Mouse (Mus musculus): ENCODE results near the gene Arhgef10l. TPM values are rescaled to one million over a fixed set of nuclear protein-coding genes. Genes with fewer than 3 reads are reported as not detected.
A peak's percentile ranks its signal among the peaks of the same experiment; 100 is the strongest.

The Arhgef10l gene
- polyA plus RNA-seq, 1 experiment from 2014 or later, result 17.1 TPM

GRCm38 (mm10) chr4:140602022-140602421 is 63.8 kb downstream of the Arhgef10l start:
- peaks cover 52% of the 10 kb centered on the region for H3K36me3 ChIP-seq
- 76% methylated on average over 4 of the region's 4 CpGs for WGBS

GRCm38 (mm10) chr4:140601153-140601552 is 64.7 kb downstream of the Arhgef10l start:
- H3K27me3 ChIP-seq (ENCODE audit: low read depth, poor library complexity, severe bottlenecking), result no peaks in the 10 kb centered on the region
- no peaks in the 10 kb centered on the region for H3K9me3 ChIP-seq (replicated peaks)
- H3K4me3 ChIP-seq, result no peak overlapping the region
- DNase-seq (ENCODE audit: low spot score), result no peak
- H3K27ac ChIP-seq, result no peak overlapping the region
- peaks cover 12% of the 10 kb centered on the region for H3K4me1 ChIP-seq
- 82% methylated on average over 11 of the region's 11 CpGs for WGBS
- peaks cover 53% of the 10 kb centered on the region for H3K36me3 ChIP-seq

More at GRCm38 (mm10) chr4:140602022-140602421, 63.8 kb downstream of the Arhgef10l start:
- Histone ChIP-seq H3K4me3 (no peak overlapping the region), H3K4me1 (peaks cover 12% of the 10 kb centered on the region), H3K9me3 (replicated peaks) (no peaks in the 10 kb centered on the region), H3K27ac (no peak overlapping the region), H3K27me3 (ENCODE audit: low read depth, poor library complexity, severe bottlenecking) (no peaks in the 10 kb centered on the region)
- no peak for DNase-seq (ENCODE audit: low spot score)

GRCm38 (mm10) chr4:140598846-140599245 is 67.0 kb downstream of the Arhgef10l start:
- Histone ChIP-seq H3K27me3 (ENCODE audit: low read depth, poor library complexity, severe bottlenecking) (no peaks in the 10 kb centered on the region), H3K27ac (no peak overlapping the region), H3K4me3 (no peak overlapping the region), H3K4me1 (peaks cover 12% of the 10 kb centered on the region), H3K36me3 (peaks cover 37% of the 10 kb centered on the region), H3K9me3 (replicated peaks) (no peaks in the 10 kb centered on the region)
- no peak for DNase-seq (ENCODE audit: low spot score)
- WGBS, result 64% methylated on average over 5 of the region's 5 CpGs

- Histone ChIP-seq H3K9me3 (replicated peaks) (no peaks in the 10 kb centered on the region), H3K27ac (no peak overlapping the region), H3K36me3 (peaks cover 46% of the 10 kb centered on the region), H3K4me1 (peaks cover 15% of the 10 kb centered on the region), H3K4me3 (no peak overlapping the region), H3K27me3 (ENCODE audit: low read depth, poor library complexity, severe bottlenecking) (no peaks in the 10 kb centered on the region)
- no peak for DNase-seq (ENCODE audit: low spot score)
- WGBS, result 96% methylated on average over 6 of the region's 6 CpGs
These were observed 67.9 kb downstream of the Arhgef10l start for GRCm38 (mm10) chr4:140597928-140598327.

- H3K36me3 ChIP-seq, result peaks cover 51% of the 10 kb centered on the region
These were observed 68.4 kb downstream of the Arhgef10l start for GRCm38 (mm10) chr4:140597378-140597777.

GRCm38 (mm10) chr4:140593771-140594505 is 71.9 kb downstream of the Arhgef10l start:
- H3K9me3 ChIP-seq (replicated peaks), result no peaks in the 10 kb centered on the region
- H3K36me3 ChIP-seq, result peaks cover 63% of the 10 kb centered on the region
- no peak for DNase-seq (ENCODE audit: low spot score)
- WGBS, result 90% methylated on average over 14 of the region's 14 CpGs
- no peak overlapping the region for H3K27ac ChIP-seq
- H3K27me3 ChIP-seq (ENCODE audit: low read depth, poor library complexity, severe bottlenecking), result no peaks in the 10 kb centered on the region
- no peak overlapping the region for H3K4me3 ChIP-seq
- peaks cover 7% of the 10 kb centered on the region; the same call in 1 of the 2 replicates for H3K4me1 ChIP-seq

More at GRCm38 (mm10) chr4:140597378-140597777, 68.4 kb downstream of the Arhgef10l start:
- Histone ChIP-seq H3K9me3 (replicated peaks) (no peaks in the 10 kb centered on the region), H3K4me3 (no peak overlapping the region), H3K27me3 (ENCODE audit: low read depth, poor library complexity, severe bottlenecking) (no peaks in the 10 kb centered on the region), H3K27ac (no peak overlapping the region), H3K4me1 (peaks cover 19% of the 10 kb centered on the region)
- 93% methylated on average over 5 of the region's 5 CpGs for WGBS
- DNase-seq (ENCODE audit: low spot score), result no peak

- Histone ChIP-seq H3K27ac (no peak overlapping the region), H3K4me3 (no peak overlapping the region), H3K36me3 (peaks cover 57% of the 10 kb centered on the region), H3K4me1 (peaks cover 7% of the 10 kb centered on the region; the same call in 1 of the 2 replicates), H3K9me3 (replicated peaks) (no peaks in the 10 kb centered on the region), H3K27me3 (ENCODE audit: low read depth, poor library complexity, severe bottlenecking) (no peaks in the 10 kb centered on the region)
- no peak for DNase-seq (ENCODE audit: low spot score)
- 56% methylated on average over 16 of the region's 16 CpGs for WGBS
These were observed 72.6 kb downstream of the Arhgef10l start for GRCm38 (mm10) chr4:140592990-140593770.

- peak; percentile 89 for DNase-seq (ENCODE audit: low spot score)
- no peaks in the 10 kb centered on the region for H3K9me3 ChIP-seq (replicated peaks)
- 28% methylated on average over 11 of the region's 11 CpGs for WGBS
- peaks cover 57% of the 10 kb centered on the region for H3K36me3 ChIP-seq
- no peak overlapping the region for H3K27ac ChIP-seq
- no peaks in the 10 kb centered on the region for H3K27me3 ChIP-seq (ENCODE audit: low read depth, poor library complexity, severe bottlenecking)
- no peak overlapping the region for H3K4me3 ChIP-seq
- peaks cover 7% of the 10 kb centered on the region; the same call in 1 of the 2 replicates for H3K4me1 ChIP-seq
These were observed 73.5 kb downstream of the Arhgef10l start for GRCm38 (mm10) chr4:140592217-140592759.

- H3K4me1 ChIP-seq, result peaks cover 9% of the 10 kb centered on the region
- no peaks in the 10 kb centered on the region for H3K27me3 ChIP-seq (ENCODE audit: low read depth, poor library complexity, severe bottlenecking)
- WGBS, result 67% methylated on average over 5 of the region's 5 CpGs
- H3K9me3 ChIP-seq (replicated peaks), result no peaks in the 10 kb centered on the region
- peaks cover 65% of the 10 kb centered on the region for H3K36me3 ChIP-seq
- H3K27ac ChIP-seq, result no peak overlapping the region
- no peak overlapping the region for H3K4me3 ChIP-seq
- no peak for DNase-seq (ENCODE audit: low spot score)
These were observed 79.3 kb downstream of the Arhgef10l start for GRCm38 (mm10) chr4:140586478-140586877.

- Histone ChIP-seq H3K36me3 (peaks cover 75% of the 10 kb centered on the region), H3K9me3 (replicated peaks) (no peaks in the 10 kb centered on the region), H3K4me3 (no peak overlapping the region), H3K27ac (no peak overlapping the region), H3K27me3 (ENCODE audit: low read depth, poor library complexity, severe bottlenecking) (no peaks in the 10 kb centered on the region), H3K4me1 (peaks cover 9% of the 10 kb centered on the region)
- 66% methylated on average over 5 of the region's 5 CpGs for WGBS
- DNase-seq (ENCODE audit: low spot score), result no peak
These were observed 81.6 kb downstream of the Arhgef10l start for GRCm38 (mm10) chr4:140584240-140584639.

GRCm38 (mm10) chr4:140582390-140583088 is 83.3 kb downstream of the Arhgef10l start:
- no peak for DNase-seq (ENCODE audit: low spot score)
- Histone ChIP-seq H3K4me1 (peaks cover 9% of the 10 kb centered on the region), H3K4me3 (no peak overlapping the region), H3K9me3 (replicated peaks) (no peaks in the 10 kb centered on the region), H3K27me3 (ENCODE audit: low read depth, poor library complexity, severe bottlenecking) (no peaks in the 10 kb centered on the region), H3K27ac (no peak overlapping the region), H3K36me3 (peaks cover 86% of the 10 kb centered on the region)
- 80% methylated on average over 15 of the region's 15 CpGs for WGBS

GRCm38 (mm10) chr4:140581730-140582389 is 84.0 kb downstream of the Arhgef10l start:
- H3K4me1 ChIP-seq, result peaks cover 8% of the 10 kb centered on the region
- no peak for DNase-seq (ENCODE audit: low spot score)
- peaks cover 87% of the 10 kb centered on the region for H3K36me3 ChIP-seq
- no peaks in the 10 kb centered on the region for H3K27me3 ChIP-seq (ENCODE audit: low read depth, poor library complexity, severe bottlenecking)
- WGBS, result 83% methylated on average over 23 of the region's 23 CpGs
- no peak overlapping the region for H3K4me3 ChIP-seq
- no peak overlapping the region for H3K27ac ChIP-seq
- no peaks in the 10 kb centered on the region for H3K9me3 ChIP-seq (replicated peaks)
